Mouse (Mus musculus): ENCODE data around the gene En1. TPM values are rescaled to one million over a fixed set of nuclear protein-coding genes. Genes with fewer than 3 reads are reported as not detected.

Gene En1
- polyA plus RNA-seq, 1 experiment, result not detected

DNA sequence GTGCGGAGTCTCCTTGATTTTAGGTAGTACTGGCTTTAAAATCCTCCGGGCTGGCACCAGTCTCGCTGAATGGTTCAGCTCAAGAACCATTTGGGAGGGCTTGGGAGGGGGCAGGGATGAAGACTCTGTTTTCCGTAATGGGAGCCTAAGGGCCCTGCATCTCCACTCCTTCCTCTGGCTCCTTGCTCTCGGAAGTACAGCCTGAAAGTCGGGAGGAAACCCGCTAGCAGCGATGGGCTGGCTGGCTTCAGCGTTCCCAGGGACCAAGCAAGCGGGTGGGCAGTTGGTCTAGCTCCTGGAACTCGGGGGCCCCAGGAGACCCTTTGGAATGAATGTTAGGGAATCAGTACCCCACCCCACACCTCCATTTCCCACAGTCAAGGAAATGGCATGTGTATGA, 4.9 kb upstream of the En1 start:
- Histone ChIP-seq H3K4me3 (replicated peaks; ENCODE audit: control insufficient read depth, low read depth, low read length) (no peak overlapping the region), H3K4me1 (ENCODE audit: control insufficient read depth, insufficient read depth, low read length) (no peaks in the 10 kb centered on the region), H3K27ac (ENCODE audit: control insufficient read depth, insufficient read depth, low read depth, low read length, poor library complexity) (no peak overlapping the region)
- 6% methylated on average over 11 of the region's 11 CpGs for WGBS
- no peak for TF ChIP-seq POLR2A (IDR thresholded peaks at IDR 0.05; ENCODE audit: borderline replicate concordance, control insufficient read depth, low read depth, low read length)
- TF ChIP-seq CTCF (IDR thresholded peaks at IDR 0.05; ENCODE audit: control insufficient read depth, insufficient read depth, low read length), result no peak

DNA sequence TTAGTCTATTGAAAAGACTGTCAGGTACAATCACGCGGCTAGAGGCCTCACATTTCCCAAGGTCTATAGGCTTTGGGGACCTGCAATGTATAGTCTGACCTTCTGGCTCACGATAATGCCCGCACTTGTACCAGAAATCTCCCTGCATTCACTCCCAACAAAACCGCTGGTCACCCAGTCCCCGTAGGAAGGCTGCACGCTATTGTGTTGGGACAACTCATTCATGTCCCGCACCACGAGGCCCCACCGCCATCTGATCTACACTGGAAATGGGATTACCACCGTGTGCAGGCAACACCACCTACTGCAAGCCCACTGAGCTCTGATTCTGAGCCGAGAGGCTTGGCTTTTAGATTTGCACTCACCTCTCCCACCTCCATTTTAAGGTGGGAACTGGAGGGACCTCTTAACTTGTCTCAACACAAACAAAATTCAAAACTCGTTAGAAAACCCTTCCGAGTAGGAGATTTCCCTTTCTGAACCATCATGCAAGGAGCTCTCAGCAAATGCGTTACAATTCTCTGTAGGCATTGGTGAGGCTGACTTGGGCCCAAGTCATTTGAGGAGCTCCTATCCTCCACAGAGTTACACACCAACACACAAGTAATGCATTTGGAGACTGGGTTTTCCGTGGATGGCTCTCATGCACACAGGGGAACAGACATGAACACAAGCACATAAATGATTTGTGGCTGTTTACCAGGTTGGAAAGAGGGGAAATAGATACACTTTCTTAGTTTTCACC, 3.9 kb upstream of the En1 start:
- Histone ChIP-seq H3K4me3 (replicated peaks; ENCODE audit: control insufficient read depth, low read depth, low read length) (no peak overlapping the region), H3K27ac (ENCODE audit: control insufficient read depth, insufficient read depth, low read depth, low read length, poor library complexity) (no peak overlapping the region), H3K4me1 (ENCODE audit: control insufficient read depth, insufficient read depth, low read length) (no peaks in the 10 kb centered on the region)
- TF ChIP-seq CTCF (IDR thresholded peaks at IDR 0.05; ENCODE audit: control insufficient read depth, insufficient read depth, low read length), result no peak
- no peak for TF ChIP-seq POLR2A (IDR thresholded peaks at IDR 0.05; ENCODE audit: borderline replicate concordance, control insufficient read depth, low read depth, low read length)
- 4% methylated on average over 16 of the region's 16 CpGs for WGBS

DNA sequence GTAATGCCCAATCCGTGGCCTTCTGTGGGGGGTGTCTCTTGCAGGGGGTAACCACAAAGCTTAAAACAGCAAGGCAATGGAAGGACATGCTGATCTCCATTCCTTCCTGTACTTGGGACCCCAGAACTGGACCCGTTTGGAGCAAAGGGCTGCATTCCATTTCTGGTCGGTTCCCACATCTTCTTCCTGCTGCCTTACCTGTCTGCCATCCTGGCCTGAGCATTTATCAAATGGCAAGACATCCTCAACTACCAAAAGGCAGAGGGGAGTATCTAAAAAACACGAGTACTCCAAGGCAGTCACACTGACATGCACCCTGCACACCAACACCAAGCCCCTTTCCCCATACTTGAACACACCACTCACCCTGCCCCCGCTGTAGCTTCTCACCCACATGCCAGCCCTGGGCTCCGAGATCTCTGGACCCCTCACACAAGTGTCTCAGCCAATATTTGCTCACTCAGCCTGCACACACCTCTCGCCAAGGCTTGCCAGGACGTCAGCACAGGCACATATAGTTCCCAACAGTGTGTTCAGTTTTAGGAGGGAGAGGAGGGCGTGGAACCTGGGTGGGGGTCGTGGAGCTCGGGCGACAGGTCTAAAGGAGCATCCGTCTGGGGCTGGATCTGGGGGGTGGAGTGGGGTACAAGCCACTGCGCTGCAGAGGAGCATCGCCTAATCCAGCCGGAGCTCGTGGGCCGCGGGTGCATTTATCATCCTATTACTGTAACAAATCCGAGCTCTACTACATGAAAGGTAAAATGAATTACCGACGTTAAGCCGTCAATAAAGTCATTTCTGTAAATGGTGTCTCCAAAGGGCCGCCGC, 2.7 kb upstream of the En1 start:
- WGBS, result 7% methylated on average over 25 of the region's 25 CpGs
- no peak overlapping the region for H3K4me3 ChIP-seq (replicated peaks; ENCODE audit: control insufficient read depth, low read depth, low read length)
- H3K27ac ChIP-seq (ENCODE audit: control insufficient read depth, insufficient read depth, low read depth, low read length, poor library complexity), result no peak overlapping the region
- H3K4me1 ChIP-seq (ENCODE audit: control insufficient read depth, insufficient read depth, low read length), result no peaks in the 10 kb centered on the region
- no peak for TF ChIP-seq POLR2A (IDR thresholded peaks at IDR 0.05; ENCODE audit: borderline replicate concordance, control insufficient read depth, low read depth, low read length)
- no peak for TF ChIP-seq CTCF (IDR thresholded peaks at IDR 0.05; ENCODE audit: control insufficient read depth, insufficient read depth, low read length)

DNA sequence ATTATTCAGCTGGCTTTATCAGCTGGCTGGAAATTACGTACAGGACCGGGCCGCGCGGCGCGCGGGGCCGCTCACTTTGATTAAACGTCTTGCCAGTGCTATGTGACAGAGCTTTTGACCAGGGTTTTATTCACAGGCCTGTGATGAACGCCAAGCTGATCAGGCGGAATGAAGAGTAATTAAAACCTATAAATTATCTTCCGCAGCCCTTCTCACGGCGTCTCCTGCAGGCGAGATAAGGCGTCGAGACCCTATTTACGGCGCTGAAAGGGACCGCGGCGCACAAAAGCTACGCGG, 2.1 kb upstream of the En1 start:
- Histone ChIP-seq H3K27ac (ENCODE audit: control insufficient read depth, insufficient read depth, low read depth, low read length, poor library complexity) (no peak overlapping the region), H3K4me1 (ENCODE audit: control insufficient read depth, insufficient read depth, low read length) (no peaks in the 10 kb centered on the region), H3K4me3 (replicated peaks; ENCODE audit: control insufficient read depth, low read depth, low read length) (no peak overlapping the region)
- TF ChIP-seq CTCF (IDR thresholded peaks at IDR 0.05; ENCODE audit: control insufficient read depth, insufficient read depth, low read length) (no peak), POLR2A (IDR thresholded peaks at IDR 0.05; ENCODE audit: borderline replicate concordance, control insufficient read depth, low read depth, low read length) (no peak)
- WGBS, result 3% methylated on average over 25 of the region's 25 CpGs

GRCm38 (mm10) chr1:120600516-120601252, 1.5 kb upstream of the En1 start:
- Histone ChIP-seq H3K4me3 (replicated peaks; ENCODE audit: control insufficient read depth, low read depth, low read length) (no peak overlapping the region), H3K4me1 (ENCODE audit: control insufficient read depth, insufficient read depth, low read length) (no peaks in the 10 kb centered on the region), H3K27ac (ENCODE audit: control insufficient read depth, insufficient read depth, low read depth, low read length, poor library complexity) (no peak overlapping the region)
- TF ChIP-seq CTCF (IDR thresholded peaks at IDR 0.05; ENCODE audit: control insufficient read depth, insufficient read depth, low read length) (no peak), POLR2A (IDR thresholded peaks at IDR 0.05; ENCODE audit: borderline replicate concordance, control insufficient read depth, low read depth, low read length) (no peak)
- WGBS, result 5% methylated on average over 19 of the region's 19 CpGs

GRCm38 (mm10) chr1:120601253-120601836, 873 bp upstream of the En1 start:
- H3K4me1 ChIP-seq (ENCODE audit: control insufficient read depth, insufficient read depth, low read length), result no peaks in the 10 kb centered on the region
- H3K27ac ChIP-seq (ENCODE audit: control insufficient read depth, insufficient read depth, low read depth, low read length, poor library complexity), result no peak overlapping the region
- no peak overlapping the region for H3K4me3 ChIP-seq (replicated peaks; ENCODE audit: control insufficient read depth, low read depth, low read length)
- TF ChIP-seq POLR2A (IDR thresholded peaks at IDR 0.05; ENCODE audit: borderline replicate concordance, control insufficient read depth, low read depth, low read length) (no peak), CTCF (IDR thresholded peaks at IDR 0.05; ENCODE audit: control insufficient read depth, insufficient read depth, low read length) (no peak)
- WGBS, result 5% methylated on average over 16 of the region's 16 CpGs

- H3K27ac ChIP-seq (ENCODE audit: control insufficient read depth, insufficient read depth, low read depth, low read length, poor library complexity), result no peak overlapping the region
- H3K4me3 ChIP-seq (replicated peaks; ENCODE audit: control insufficient read depth, low read depth, low read length), result no peak overlapping the region
- TF ChIP-seq POLR2A (IDR thresholded peaks at IDR 0.05; ENCODE audit: borderline replicate concordance, control insufficient read depth, low read depth, low read length), result no peak
- TF ChIP-seq CTCF (IDR thresholded peaks at IDR 0.05; ENCODE audit: control insufficient read depth, insufficient read depth, low read length), result no peak
- 2% methylated on average over 67 of the region's 83 CpGs for WGBS
- no peaks in the 10 kb centered on the region for H3K4me1 ChIP-seq (ENCODE audit: control insufficient read depth, insufficient read depth, low read length)
Measured at GRCm38 (mm10) chr1:120602876-120603655, 848 bp downstream of the En1 start.
